Mouse (Mus musculus) limb, embryonic 14.5 days (tissue): Measurements from ENCODE around the gene Ank3. TPM values are rescaled to one million over a fixed set of nuclear protein-coding genes. Genes with fewer than 3 reads are reported as not detected.

Experiments
- ATAC-seq: fragments of 200-750 bp; cut with Nextera tagmentation; 2 replicates; pipeline ENCODE4 v1.8.0; 2017; ENCODE audit warnings: low read depth, moderate number of reproducible peaks, moderate TSS enrichment; ENCODE audit not compliant: low FRiP score
- DNase-seq: peaks from one replicate; pipeline ENCODE4 v3.0.0-alpha.2; 2015; ENCODE audit warnings: low spot score
- H3K27ac ChIP-seq: fragments of 300-500 bp; sonication (generic); replicated peaks from 2 replicates; pipeline ENCODE4 v1.5.1; 2014; ENCODE audit warnings: low read depth, mild to moderate bottlenecking, low read length, moderate library complexity, mixed read lengths
- H3K27me3 ChIP-seq: fragments of 300-500 bp; sonication (generic); 2 replicates; pipeline ENCODE4 v1.6.1; 2014; ENCODE audit warnings: low read length, mixed read lengths; ENCODE audit not compliant: control insufficient read depth, insufficient read depth
- H3K36me3 ChIP-seq: fragments of 300-500 bp; sonication (generic); 2 replicates; pipeline ENCODE4 v1.6.1; 2014; ENCODE audit warnings: mild to moderate bottlenecking, low read length, moderate library complexity, mixed read lengths; ENCODE audit not compliant: control insufficient read depth, insufficient read depth
- H3K4me1 ChIP-seq: fragments of 300-500 bp; sonication (generic); 2 replicates; pipeline ENCODE4 v1.6.1; 2014; ENCODE audit warnings: antibody characterized with exemption, low read length, mixed read lengths; ENCODE audit not compliant: control insufficient read depth, insufficient read depth
- H3K4me2 ChIP-seq: fragments of 300-500 bp; sonication (generic); replicated peaks from 2 replicates; pipeline ENCODE4 v1.6.1; 2014; ENCODE audit warnings: low read depth, mild to moderate bottlenecking, low read length, moderate library complexity; ENCODE audit not compliant: severe bottlenecking
- H3K4me3 ChIP-seq: fragments of 300-500 bp; sonication (generic); replicated peaks from 2 replicates; pipeline ENCODE4 v1.5.1; 2014; ENCODE audit warnings: low read length
- H3K9ac ChIP-seq: fragments of 300-500 bp; sonication (generic); 2 replicates; pipeline ENCODE4 v1.6.1; 2014; ENCODE audit warnings: mild to moderate bottlenecking, low read depth, low read length, moderate library complexity; ENCODE audit not compliant: severe bottlenecking
- H3K9me3 ChIP-seq: fragments of 300-500 bp; sonication (generic); 2 replicates; pipeline ENCODE4 v1.6.1; 2016; ENCODE audit warnings: low read length; ENCODE audit not compliant: control insufficient read depth
- POLR2A ChIP-seq: fragments of 200-500 bp; IDR thresholded peaks from 2 replicates; pipeline ENCODE4 v1.8.0; 2012; ENCODE audit warnings: inconsistent platforms, mild to moderate bottlenecking, moderate library complexity, borderline replicate concordance; ENCODE audit not compliant: insufficient read depth, insufficient read length; ENCODE audit errors: extremely low read depth
- WGBS: fragments of 180-500 bp; shearing (Covaris S2); extraction: QIAGEN DNeasy Blood & Tissue Kit; methylation state at CpG from one replicate; pipeline ENCODE4 v1.1.7; 2014; 5-methylcytosine and 5-hydroxymethylcytosine counted together
- polyA plus RNA-seq, 2 experiments: library from polyadenylated mRNA; depleted of rRNA in 1 of 2; stranded (reverse) in 1 of 2; unstranded in 1 of 2; fragments of >200 nt; fragmentation: Nextera tagmentation in 1 of 2; extraction: Ambion mirVana in 1 of 2; gene quantifications; 2 replicates each; pipeline versions ENCODE4 v1.2.1 to v1.2.3; 2012 to 2014

Gene Ank3
- polyA plus RNA-seq, 2 experiments: 14.8 to 25.2 TPM

- DNase-seq (peak; percentile 68), ATAC-seq (no peak)
- no peak overlapping the region for H3K4me3 ChIP-seq
- H3K9ac ChIP-seq: no peak overlapping the region
- H3K27ac ChIP-seq: no peak overlapping the region
- TF ChIP-seq POLR2A: no peak
- no peaks in the 10 kb centered on the region for H3K27me3 ChIP-seq
- H3K9me3 ChIP-seq: no peaks in the 10 kb centered on the region
- H3K4me2 ChIP-seq: no peak overlapping the region
- WGBS: 9% methylated on average over 5 of the region's 5 CpGs
- peaks cover 5% of the 10 kb centered on the region; the same call in 1 of the 2 replicates for H3K36me3 ChIP-seq
- H3K4me1 ChIP-seq: 0 out of 2 replicates have a peak, but pooled peaks cover 4% of the 10 kb centered on the region
Observed at GRCm38 (mm10) chr10:69964611-69965010, 566.0 kb downstream of the Ank3 start.

DNA sequence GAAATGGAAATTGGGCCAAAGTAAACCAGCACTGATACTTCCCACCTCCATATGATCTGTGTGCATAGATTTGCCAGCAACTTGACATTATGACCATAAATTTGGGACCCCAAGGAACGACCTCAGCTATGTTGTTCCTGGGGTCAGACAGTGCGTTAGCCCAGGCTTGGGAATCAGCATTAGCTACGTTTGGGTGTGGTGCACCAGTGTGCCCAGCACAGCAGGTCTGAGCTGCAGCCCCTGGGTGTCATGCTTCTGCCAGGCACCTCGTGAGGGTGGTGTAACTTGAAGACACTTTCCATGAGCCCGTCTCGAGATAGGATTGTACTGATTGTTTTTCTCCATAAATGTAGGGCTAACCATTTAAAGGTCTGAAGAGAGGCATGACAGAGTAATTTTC is 566.5 kb downstream of the Ank3 start:
- TF ChIP-seq POLR2A: no peak
- Histone ChIP-seq H3K4me1 (0 out of 2 replicates have a peak, but pooled peaks cover 4% of the 10 kb centered on the region), H3K27me3 (no peaks in the 10 kb centered on the region), H3K9ac (no peak overlapping the region), H3K36me3 (peaks cover 5% of the 10 kb centered on the region; the same call in 1 of the 2 replicates), H3K9me3 (no peaks in the 10 kb centered on the region), H3K4me2 (no peak overlapping the region), H3K4me3 (no peak overlapping the region), H3K27ac (no peak overlapping the region)
- ATAC-seq (no peak), DNase-seq (no peak)
- WGBS: 74% methylated on average over 6 of the region's 6 CpGs

DNA sequence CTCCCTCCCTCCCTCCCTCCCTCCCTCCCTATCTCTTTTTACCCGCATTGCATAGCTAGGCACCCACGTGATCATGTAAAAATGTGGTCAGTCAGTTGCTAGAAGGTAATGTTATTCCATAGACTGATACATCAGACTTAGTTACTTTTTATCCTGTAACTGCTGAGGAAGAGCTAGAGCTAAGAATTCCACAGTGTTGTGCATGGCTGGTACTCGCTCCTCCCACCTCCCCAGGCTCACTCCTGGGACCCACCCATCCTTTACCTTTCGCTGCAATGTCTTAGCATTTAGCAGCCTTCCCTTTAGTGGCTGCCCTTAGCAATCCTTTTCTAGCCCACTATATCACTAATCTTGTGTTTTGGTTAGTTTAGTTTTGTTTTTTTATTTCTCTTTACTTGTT is 569.4 kb downstream of the Ank3 start:
- no peak for DNase-seq
- no peak for TF ChIP-seq POLR2A
- Histone ChIP-seq H3K27ac (no peak overlapping the region), H3K4me2 (no peak overlapping the region), H3K9ac (no peak overlapping the region), H3K4me1 (0 out of 2 replicates have a peak, but pooled peaks cover 4% of the 10 kb centered on the region), H3K36me3 (no peaks in the 10 kb centered on the region), H3K27me3 (no peaks in the 10 kb centered on the region), H3K4me3 (no peak overlapping the region), H3K9me3 (no peaks in the 10 kb centered on the region)
- ATAC-seq: no peak
- WGBS: 78% methylated on average over 3 of the region's 4 CpGs

- peaks cover 16% of the 10 kb centered on the region for H3K36me3 ChIP-seq
- H3K27ac ChIP-seq: no peak overlapping the region
- H3K4me1 ChIP-seq: no peaks in the 10 kb centered on the region
- H3K4me3 ChIP-seq: no peak overlapping the region
- H3K9me3 ChIP-seq: no peaks in the 10 kb centered on the region
- WGBS: 94% methylated on average over 2 of the region's 2 CpGs
- ATAC-seq (no peak), DNase-seq (no peak)
- no peak overlapping the region for H3K4me2 ChIP-seq
- H3K27me3 ChIP-seq: no peaks in the 10 kb centered on the region
- H3K9ac ChIP-seq: no peak overlapping the region
- no peak for TF ChIP-seq POLR2A
Observed at GRCm38 (mm10) chr10:69979636-69980035, 581.1 kb downstream of the Ank3 start.

GRCm38 (mm10) chr10:69981386-69982097 is 583.0 kb downstream of the Ank3 start:
- no peak for TF ChIP-seq POLR2A
- Histone ChIP-seq H3K4me1 (no peaks in the 10 kb centered on the region), H3K27ac (no peak overlapping the region), H3K9me3 (no peaks in the 10 kb centered on the region), H3K36me3 (peaks cover 16% of the 10 kb centered on the region), H3K27me3 (no peaks in the 10 kb centered on the region), H3K4me2 (no peak overlapping the region), H3K4me3 (no peak overlapping the region), H3K9ac (no peak overlapping the region)
- DNase-seq (no peak), ATAC-seq (no peak)
- WGBS: 85% methylated on average over 21 of the region's 21 CpGs
